Mouse (Mus musculus) cerebellum, postnatal 36 days (tissue): Measurements from ENCODE around the gene Kif2c.

Source experiments
- DNase-seq, 2 experiments: peaks; one replicate each; pipeline ENCODE4 v3.0.0; 2021 to 2022; ENCODE audit warnings: mixed read lengths in 2 of 2

The Kif2c gene

GRCm38 (mm10) chr4:117113237-117113636 lies 69.2 kb downstream of the Kif2c start:
- no peak for DNase-seq

DNA sequence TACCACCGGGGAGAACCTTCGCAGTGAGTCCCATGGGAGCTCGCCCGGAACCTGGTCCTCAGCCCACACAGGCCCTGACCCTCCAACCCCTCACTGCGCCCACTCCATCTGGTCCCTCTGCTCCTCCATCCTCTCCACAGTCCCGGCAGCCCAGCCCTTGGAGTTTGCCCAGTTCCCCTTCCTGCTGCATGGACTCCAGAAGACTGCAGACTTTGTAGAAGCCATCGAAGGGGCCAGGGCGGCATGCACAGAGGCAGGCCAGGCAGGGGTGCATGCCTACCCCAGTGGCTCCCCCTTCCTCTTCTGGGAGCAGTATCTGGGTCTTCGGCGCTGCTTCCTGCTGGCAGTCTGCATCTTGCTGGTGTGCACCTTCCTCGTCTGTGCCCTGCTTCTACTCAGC lies 71.5 kb downstream of the Kif2c start:
- no peak for DNase-seq

GRCm38 (mm10) chr4:117110249-117110648 lies 72.2 kb downstream of the Kif2c start:
- DNase-seq: no peak
